Mouse (Mus musculus): Measurements from ENCODE around the gene Hist1h3a.
"Not testable (repeated sequence)": the region's sequence is repeated elsewhere in the genome, so short reads cannot be mapped to it uniquely, and the experiment has no call there.

Gene Hist1h3a

GRCm38 (mm10) chr13:23743215-23743614 is 19.0 kb downstream of the Hist1h3a start:
- no peak for DNase-seq (ENCODE audit: extremely low read depth, low read depth, low spot score)

DNA sequence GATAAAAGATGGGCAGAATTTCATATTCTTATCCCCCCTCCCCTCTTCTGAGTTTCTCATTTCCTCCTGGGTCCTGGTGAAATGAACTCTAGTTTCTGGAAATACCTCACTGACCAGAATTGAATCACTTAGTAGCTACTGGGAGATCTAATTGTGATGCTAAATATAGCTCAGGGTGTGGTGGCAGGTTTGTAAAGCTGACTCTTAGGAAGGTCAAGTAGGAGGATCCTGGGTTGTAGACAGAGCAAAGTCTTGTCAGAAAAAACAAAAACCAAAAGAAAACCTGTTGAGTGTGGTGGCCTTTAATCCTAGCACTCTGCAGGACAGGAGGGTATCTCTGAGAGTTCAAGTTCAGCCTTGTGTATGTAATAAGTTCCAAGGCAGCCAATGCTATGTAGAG is 20.2 kb downstream of the Hist1h3a start:
- DNase-seq (ENCODE audit: extremely low read depth, low read depth, low spot score): no peak

- no peak for DNase-seq (ENCODE audit: extremely low read depth, low read depth, low spot score)
Observed at GRCm38 (mm10) chr13:23740910-23741309, 21.3 kb downstream of the Hist1h3a start.

GRCm38 (mm10) chr13:23740256-23740840 is 21.8 kb downstream of the Hist1h3a start:
- DNase-seq (ENCODE audit: extremely low read depth, low read depth, low spot score): no peak

GRCm38 (mm10) chr13:23739922-23740252 is 22.3 kb downstream of the Hist1h3a start:
- DNase-seq (ENCODE audit: extremely low read depth, low read depth, low spot score): no peak

GRCm38 (mm10) chr13:23739069-23739921 is 22.9 kb downstream of the Hist1h3a start:
- no peak for DNase-seq (ENCODE audit: extremely low read depth, low read depth, low spot score)

- no peak for DNase-seq (ENCODE audit: extremely low read depth, low read depth, low spot score)
Observed at GRCm38 (mm10) chr13:23738677-23739068, 23.5 kb downstream of the Hist1h3a start, which contains the start of gene Hist1h1c. TSS of gene Hist1h1c (plus strand) at chr13:23738808.

- no peak for DNase-seq (ENCODE audit: extremely low read depth, low read depth, low spot score)
Observed at GRCm38 (mm10) chr13:23738041-23738440, 24.1 kb downstream of the Hist1h3a start.

- DNase-seq (ENCODE audit: extremely low read depth, low read depth, low spot score): no peak
Observed at GRCm38 (mm10) chr13:23737091-23737490, 25.1 kb downstream of the Hist1h3a start.

DNA sequence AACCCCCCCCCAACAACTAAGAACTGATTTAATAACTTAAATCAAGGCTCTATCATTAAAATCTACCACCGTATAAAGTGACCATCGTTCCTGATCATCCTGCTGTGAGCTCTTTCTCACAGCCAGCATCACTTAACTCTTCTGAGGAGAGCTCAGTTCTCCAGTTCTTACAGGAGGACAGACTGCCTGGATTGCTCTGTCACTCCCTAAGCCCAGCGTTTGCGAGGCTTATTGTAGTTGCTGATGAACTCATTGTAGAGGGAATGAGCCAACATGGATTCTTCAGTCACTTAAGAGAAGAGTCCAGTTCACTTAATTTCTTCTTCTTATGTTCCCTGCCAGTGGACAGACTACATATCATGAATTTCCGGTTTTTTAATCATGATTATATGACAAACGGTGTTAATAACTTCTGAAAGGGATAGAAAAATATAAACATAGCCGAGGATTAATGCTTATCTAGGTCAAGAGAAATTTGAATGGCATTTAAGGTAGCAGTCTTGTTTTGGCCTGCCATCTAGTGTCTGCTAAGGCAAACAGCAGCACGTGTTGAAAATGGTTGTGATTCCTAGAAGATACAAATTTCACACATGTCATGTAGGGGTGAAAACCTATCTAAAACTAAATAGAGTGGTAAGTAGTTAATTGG is 29.9 kb downstream of the Hist1h3a start:
- DNase-seq (ENCODE audit: extremely low read depth, low read depth, low spot score): no peak

DNA sequence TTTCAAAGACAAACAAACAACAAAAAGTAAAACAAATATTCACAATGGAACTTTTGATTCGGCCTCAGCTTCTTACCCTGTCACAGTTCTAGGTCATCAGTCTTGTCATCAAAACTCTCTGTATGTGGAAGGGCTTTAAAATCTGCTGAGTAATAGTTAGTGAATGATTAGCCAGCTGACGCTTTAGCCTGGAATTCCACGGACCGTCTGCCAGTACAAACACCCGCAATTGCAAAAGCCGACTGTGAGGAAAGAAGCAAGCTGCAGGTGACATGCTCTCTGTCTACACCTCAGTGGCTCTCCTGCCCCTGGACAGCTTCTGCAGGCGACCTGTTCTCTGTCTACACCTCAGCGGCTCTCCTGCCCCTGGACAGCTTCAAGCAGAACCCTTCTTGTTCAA is 31.7 kb downstream of the Hist1h3a start:
- no peak for DNase-seq (ENCODE audit: extremely low read depth, low read depth, low spot score)

GRCm38 (mm10) chr13:23729706-23730105 is 32.5 kb downstream of the Hist1h3a start:
- no peak for DNase-seq (ENCODE audit: extremely low read depth, low read depth, low spot score)

- no peak for DNase-seq (ENCODE audit: extremely low read depth, low read depth, low spot score)
Observed at GRCm38 (mm10) chr13:23729192-23729525, 33.0 kb downstream of the Hist1h3a start.

- no peak for DNase-seq (ENCODE audit: extremely low read depth, low read depth, low spot score)
Observed at GRCm38 (mm10) chr13:23728472-23729191, 33.6 kb downstream of the Hist1h3a start.

DNA sequence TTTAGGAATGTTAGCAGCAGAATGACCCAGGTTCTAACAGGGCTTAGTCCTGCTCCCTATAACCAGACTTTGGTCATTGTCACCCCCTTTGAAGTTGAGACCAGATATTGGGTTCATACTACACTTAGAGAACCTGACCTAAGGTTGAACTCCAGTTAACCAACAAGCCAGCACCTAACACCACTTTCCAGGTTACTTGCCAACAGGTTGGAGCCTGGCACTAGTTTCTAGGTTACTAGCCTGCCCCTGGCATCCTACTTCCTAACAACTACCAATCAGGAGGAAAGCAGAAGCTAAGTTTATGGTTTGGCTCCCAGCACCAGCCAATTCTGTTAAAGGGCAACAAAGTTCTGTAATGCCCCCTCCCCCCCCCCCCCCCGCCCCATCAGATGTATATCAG is 37.0 kb downstream of the Hist1h3a start:
- DNase-seq (ENCODE audit: extremely low read depth, low read depth, low spot score): no peak

DNA sequence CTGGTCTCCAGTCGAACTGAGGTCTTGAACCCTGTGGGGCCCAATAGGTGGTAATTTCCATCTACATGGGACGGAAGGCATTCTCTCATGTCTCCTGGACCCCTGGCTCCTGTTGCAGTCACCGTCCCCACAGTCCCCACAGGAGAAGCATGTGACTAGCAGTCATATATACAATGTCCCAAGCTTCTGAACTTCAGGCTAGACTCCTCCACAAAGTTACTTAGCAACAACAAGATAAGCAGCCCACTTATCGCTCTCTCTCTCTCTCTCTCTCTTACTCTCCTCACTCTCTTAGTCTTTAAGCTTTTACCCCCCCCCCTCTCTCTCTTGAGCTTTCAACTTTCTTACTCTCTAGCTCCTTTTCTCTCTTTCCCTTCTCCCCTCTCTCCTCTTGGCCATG is 37.9 kb downstream of the Hist1h3a start:
- DNase-seq (ENCODE audit: extremely low read depth, low read depth, low spot score): no peak

- not testable (repeated sequence) for DNase-seq (ENCODE audit: extremely low read depth, low read depth, low spot score)
Observed at GRCm38 (mm10) chr13:23717593-23718245, 44.5 kb downstream of the Hist1h3a start.

DNA sequence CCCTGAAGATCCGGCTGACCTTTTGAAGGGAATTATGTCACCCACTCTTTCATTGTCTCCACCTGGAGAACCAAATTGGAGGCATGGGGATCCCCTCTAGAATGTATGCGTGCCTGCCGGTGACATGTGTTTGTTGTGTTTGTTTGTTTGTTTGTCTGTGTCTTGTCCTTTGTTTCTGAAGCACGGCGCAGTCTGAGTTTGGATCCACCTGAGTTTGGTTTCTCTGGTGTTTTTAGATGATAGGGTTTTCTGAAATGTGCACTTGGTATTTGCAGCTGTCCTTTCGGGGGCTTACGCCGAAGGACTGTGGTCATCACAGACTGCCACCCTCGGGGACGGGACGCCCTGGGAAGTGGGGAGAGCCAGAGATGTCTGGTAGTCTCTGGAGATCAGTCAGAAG is 45.0 kb downstream of the Hist1h3a start:
- no peak for DNase-seq (ENCODE audit: extremely low read depth, low read depth, low spot score)

DNA sequence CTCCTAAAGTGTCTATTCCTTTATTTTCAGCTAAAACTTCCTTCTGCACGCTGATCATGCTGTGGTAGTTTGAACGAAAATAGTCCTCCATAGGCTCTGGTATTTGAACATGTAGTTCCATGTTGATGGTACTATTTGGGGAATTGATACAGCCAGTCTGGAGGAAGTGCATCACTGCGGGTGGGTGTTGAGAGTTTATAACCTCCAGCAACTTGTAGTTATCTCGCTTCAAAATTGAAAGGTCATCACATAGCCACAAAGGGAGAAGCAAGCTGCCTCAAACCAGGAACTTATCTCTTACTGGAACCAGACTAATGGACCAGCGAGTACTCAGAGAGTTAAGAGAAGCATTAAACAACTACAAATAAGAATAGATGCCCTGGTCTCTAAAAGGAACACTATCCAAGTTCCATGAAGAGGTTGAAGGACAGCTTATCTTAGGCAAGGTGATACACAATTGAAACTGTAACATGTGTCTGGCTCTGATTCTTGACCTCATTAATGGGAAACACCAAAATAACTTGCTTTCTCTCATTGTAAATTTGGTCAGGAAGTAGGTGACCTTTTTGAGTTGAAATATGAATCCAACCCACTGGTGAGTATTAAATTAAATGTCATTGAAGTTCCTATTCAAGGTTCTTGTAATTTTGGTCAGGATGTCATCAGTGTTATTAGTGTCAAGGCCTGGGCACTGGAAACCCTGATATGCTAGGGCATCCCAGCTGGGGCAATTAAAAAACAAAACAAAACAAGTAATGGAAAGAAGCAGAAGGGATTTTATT is 45.7 kb downstream of the Hist1h3a start:
- no peak for DNase-seq (ENCODE audit: extremely low read depth, low read depth, low spot score)
